Mouse (Mus musculus): ENCODE results near the gene Pip5k1b.

Gene Pip5k1b

DNA sequence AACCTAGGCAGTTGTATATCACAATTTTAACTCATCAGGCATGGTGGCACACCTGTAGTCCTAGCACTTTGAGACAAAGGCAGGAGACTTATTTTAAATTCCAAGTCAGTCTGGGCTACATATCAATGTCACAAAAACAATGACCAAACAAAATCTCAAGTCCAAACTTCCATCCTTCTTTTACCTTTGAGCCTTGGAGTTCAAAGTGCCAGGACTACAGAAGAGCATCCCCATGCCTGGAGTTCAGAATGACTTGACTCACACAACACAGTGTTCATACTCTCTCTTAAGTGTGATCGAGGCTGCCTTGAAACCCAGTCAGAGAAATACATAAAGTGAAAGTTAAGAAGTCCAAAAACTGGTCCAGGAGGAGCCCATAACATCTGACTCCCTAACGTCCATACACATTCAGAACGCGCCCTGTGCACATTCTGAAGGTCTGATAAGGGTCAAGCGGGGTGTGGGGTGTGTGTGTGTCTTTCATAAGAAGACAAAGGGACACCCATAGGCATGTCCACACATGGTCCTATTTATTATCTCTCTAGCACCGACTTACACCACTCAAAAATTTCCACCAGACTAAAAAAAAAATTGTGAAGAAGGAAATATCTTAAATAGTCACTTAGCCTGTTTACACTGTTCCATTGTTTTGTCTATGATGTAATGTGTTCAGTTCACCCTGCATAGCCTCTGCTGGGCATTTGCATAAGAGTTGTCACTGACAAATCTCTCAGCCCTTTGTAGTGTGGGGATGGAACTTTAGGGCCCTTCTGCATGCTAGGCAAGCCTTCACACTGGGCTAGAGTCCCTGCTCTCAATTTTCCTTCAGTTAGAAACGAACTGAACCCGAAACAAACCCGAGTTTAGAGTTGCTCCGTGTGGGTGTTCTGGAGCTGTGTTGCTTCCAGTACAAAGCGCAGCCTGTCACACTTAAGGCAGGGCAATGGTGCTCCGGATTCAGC, 296.0 kb downstream of the Pip5k1b start:
- no peak for DNase-seq (ENCODE audit: low spot score in 2 of 2)

DNA sequence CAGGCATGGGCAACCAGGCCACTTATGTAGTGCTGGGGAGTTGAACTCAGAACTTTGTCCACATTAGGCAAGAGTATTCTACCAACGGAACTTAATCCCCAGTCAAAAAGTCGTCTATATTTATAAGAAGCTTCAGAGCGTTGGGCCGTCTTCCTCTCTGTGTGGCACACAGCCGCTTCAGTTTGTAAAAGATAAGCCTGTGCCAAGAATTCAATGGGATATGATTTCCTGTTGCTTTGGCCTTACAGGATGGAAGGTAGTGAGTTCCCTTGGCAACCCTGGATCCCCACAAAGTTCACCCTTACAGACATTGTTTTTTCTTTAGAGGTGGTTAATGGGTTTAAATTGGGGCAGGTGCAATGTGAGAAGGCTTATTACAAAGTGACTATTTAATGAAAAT, 297.3 kb downstream of the Pip5k1b start:
- no peak for DNase-seq (ENCODE audit: low spot score in 2 of 2)

DNA sequence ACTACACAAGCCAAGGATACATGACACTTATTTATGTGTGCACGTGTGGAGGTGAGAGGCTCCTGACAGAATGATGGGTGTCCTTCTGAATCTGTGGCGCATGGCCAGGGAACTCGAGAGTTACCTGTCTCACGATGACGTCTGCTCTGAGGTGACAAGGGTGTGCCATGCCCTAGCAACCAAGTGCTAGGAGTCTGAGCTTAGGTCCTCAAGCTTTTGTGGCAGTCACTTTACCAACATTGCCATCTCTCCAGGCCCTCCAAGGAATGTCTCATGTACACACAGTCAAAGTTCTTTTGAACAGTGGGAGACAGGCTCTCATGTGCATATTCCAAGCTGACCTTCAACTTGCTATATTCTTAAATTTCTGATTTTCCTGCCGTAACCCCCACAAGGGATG, 297.7 kb downstream of the Pip5k1b start:
- no peak for DNase-seq (ENCODE audit: low spot score in 2 of 2)

- no peak for DNase-seq (ENCODE audit: low spot score in 2 of 2)
Observed at GRCm38 (mm10) chr19:24253657-24254260, 301.9 kb downstream of the Pip5k1b start.

DNA sequence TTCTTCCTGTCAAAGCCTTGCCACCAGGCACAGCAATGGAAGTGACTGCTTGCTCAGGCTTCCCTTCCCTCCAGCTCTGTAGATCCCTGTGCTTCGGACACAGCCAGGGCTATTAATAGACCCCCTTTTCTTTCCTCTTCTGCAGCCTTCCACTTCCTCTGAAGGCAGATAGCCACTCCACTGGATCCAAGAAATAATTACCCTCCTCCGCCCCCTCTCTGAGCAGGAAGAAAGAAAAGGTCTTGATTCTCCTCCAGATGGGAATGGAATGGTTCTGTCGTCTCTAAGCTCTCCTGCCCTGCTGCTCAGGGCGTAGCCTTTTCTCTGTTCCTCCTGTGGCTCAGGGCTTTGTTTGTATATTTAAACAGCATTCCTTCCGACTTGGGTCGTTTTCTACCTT, 303.8 kb downstream of the Pip5k1b start:
- no peak for DNase-seq (ENCODE audit: low spot score in 2 of 2)

All from left cerebral cortex, adult 9 months (tissue).